Mouse (Mus musculus) cortical plate, adult 2 months (tissue): ENCODE data around the gene Prrg2.

Source experiments
- CTCF ChIP-seq: fragments of 200-500 bp; IDR thresholded peaks from 2 replicates; pipeline ENCODE4 v1.5.1; 2011; ENCODE audit warnings: mild to moderate bottlenecking, control low read depth, low read length; ENCODE audit not compliant: insufficient read depth; ENCODE audit errors: extremely low read depth
- POLR2A ChIP-seq: fragments of 200-500 bp; IDR thresholded peaks from 2 replicates; pipeline ENCODE4 v1.6.1; 2011; ENCODE audit warnings: mild to moderate bottlenecking, low read length, control low read depth; ENCODE audit not compliant: insufficient read depth; ENCODE audit errors: extremely low read depth

DNA sequence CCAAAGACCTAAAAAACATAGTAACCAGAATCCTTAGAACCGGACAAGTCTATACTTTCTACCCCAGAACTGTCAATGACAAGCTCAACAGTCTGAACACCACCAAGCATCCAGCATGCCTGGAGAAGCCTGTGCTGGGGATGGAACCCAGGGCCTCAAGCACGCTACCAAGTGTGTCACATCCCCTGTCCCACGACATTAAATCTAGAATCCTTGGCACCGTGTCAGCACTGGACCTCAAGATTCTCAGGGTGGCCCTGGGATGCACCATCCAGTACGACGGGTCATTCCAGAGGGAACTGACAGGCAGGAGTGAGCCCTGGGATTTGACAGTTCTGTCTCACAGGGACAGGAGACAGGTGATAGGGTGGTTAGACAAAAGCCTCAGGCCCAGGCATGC is 32.5 kb downstream of the Prrg2 start:
- TF ChIP-seq POLR2A, result no peak
- TF ChIP-seq CTCF, result no peak
